Mouse (Mus musculus): ENCODE measurements around the gene Enox1.

DNA sequence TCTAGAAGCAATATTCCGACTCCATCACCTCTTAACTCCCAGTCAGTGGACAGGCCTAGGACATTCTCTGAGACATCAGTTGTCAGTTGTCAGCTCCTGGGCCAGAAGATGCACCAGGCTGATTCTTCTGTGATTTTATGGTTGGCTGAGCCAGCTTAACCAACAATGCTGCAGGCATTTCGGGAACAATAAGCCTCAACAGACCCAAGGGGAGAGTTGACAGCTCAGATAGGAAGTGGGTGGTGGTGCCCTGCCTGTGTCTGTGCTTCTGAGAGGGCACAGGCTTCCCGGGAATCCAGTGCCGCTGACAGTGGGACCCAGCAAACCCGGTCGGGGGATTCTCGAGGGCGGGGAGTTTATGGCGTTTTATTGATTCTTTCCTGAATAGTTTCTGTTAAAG lies 229.1 kb downstream of the Enox1 start:
- TF ChIP-seq POLR2A (IDR thresholded peaks at IDR 0.05; ENCODE audit: insufficient read depth, low read length) (no peak), CTCF (IDR thresholded peaks at IDR 0.05; ENCODE audit: low read depth, low read length) (no peak)

All from ES-Bruce4 (cell line).